Mouse (Mus musculus): Measurements from ENCODE around the gene Tns2. TPM values are rescaled to one million over a fixed set of nuclear protein-coding genes. Genes with fewer than 3 reads are reported as not detected.

Tns2 gene
- polyA plus RNA-seq, 1 experiment from 2014 or later = 30.1 TPM

DNA sequence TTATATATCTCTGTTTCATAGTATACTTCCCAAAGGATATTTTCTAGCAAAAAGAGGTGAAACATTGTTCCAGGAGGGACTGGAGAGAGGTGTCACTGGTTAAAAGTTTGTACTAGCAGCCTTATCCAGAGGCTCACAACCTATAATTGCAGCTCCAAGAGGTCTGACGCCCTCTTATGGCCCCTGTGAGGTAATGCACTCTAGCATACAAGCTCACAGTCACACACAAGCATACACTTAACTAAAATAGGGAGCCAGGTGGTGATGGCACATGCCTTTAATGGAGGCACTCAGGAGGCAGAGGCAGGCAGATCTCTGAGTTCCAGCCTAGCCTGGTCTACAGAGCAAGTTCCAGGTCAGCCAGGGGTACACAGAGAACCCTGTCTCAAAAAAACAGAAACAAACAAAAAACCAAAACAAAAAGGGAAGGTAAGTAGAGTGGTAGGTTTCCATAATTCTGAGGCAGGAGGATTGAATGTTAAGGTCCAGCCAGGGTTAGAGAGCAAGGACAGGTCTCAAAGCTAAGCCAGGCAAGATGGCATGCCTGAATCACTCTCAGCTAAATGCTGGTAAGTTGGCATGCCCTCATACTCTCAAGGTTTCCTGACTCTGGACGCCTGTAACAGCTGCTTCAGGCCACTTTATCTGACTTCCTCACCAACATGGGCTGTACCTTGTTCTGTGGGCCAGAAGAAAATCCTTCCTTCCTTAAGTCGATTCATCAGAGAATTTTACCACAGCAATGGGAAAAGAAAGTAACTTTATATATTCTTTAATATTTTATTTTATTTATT, 63.9 kb downstream of the Tns2 start:
- WGBS = 42% methylated on average over 3 of the region's 3 CpGs
- Histone ChIP-seq H3K27me3 (ENCODE audit: control insufficient read depth, insufficient read depth, low read length) (no peaks in the 10 kb centered on the region), H3K36me3 (ENCODE audit: control insufficient read depth, insufficient read depth, low read length) (no peaks in the 10 kb centered on the region), H3K9ac (ENCODE audit: low read length) (no peak overlapping the region), H3K4me3 (ENCODE audit: control insufficient read depth in 1 of 2, insufficient read depth in 1 of 2, low read depth in 1 of 2, low read length in 2 of 2) (no peak overlapping the region), H3K4me1 (ENCODE audit: control insufficient read depth in 2 of 2, insufficient read depth in 2 of 2, low read length in 2 of 2) (peaks cover 6 to 9% of the 10 kb centered on the region in 2 experiments; a peak in 3 of 4 replicates), H3K4me2 (ENCODE audit: low read length) (no peak overlapping the region), H3K27ac (replicated peaks in 1 of 2; ENCODE audit: control insufficient read depth in 1 of 2, insufficient read depth in 1 of 2, low read depth in 2 of 2, low read length in 2 of 2) (no peak overlapping the region), H3K9me3 (ENCODE audit: control insufficient read depth, low read length) (no peaks in the 10 kb centered on the region)
- ATAC-seq (ENCODE audit: insufficient number of reproducible peaks, insufficient read depth, low FRiP score, low read depth) = no peak

- no peak for ATAC-seq (ENCODE audit: insufficient number of reproducible peaks, insufficient read depth, low FRiP score, low read depth)
- 47% methylated on average over 6 of the region's 6 CpGs for WGBS
Observed at GRCm38 (mm10) chr15:102165468-102166100, 65.4 kb downstream of the Tns2 start.

More at GRCm38 (mm10) chr15:102165468-102166100, 65.4 kb downstream of the Tns2 start:
- H3K4me1 ChIP-seq (ENCODE audit: control insufficient read depth in 2 of 2, insufficient read depth in 2 of 2, low read length in 2 of 2) = peaks cover 6 to 9% of the 10 kb centered on the region in 2 experiments; a peak in 3 of 4 replicates
- H3K4me2 ChIP-seq (ENCODE audit: low read length) = no peak overlapping the region
- no peak overlapping the region for H3K27ac ChIP-seq (replicated peaks in 1 of 2; ENCODE audit: control insufficient read depth in 1 of 2, insufficient read depth in 1 of 2, low read depth in 2 of 2, low read length in 2 of 2)
- no peak overlapping the region for H3K9ac ChIP-seq (ENCODE audit: low read length)
- no peaks in the 10 kb centered on the region for H3K9me3 ChIP-seq (ENCODE audit: control insufficient read depth, low read length)
- no peaks in the 10 kb centered on the region for H3K36me3 ChIP-seq (ENCODE audit: control insufficient read depth, insufficient read depth, low read length)
- no peak overlapping the region for H3K4me3 ChIP-seq (ENCODE audit: control insufficient read depth in 1 of 2, insufficient read depth in 1 of 2, low read depth in 1 of 2, low read length in 2 of 2)
- H3K27me3 ChIP-seq (ENCODE audit: control insufficient read depth, insufficient read depth, low read length) = no peaks in the 10 kb centered on the region

Other genes with a start within 250 kb of the Tns2 start
- 0.31 and 0.55 TPM in 2 replicates for gene Krt1, start 249.6 kb upstream of the Tns2 start, polyA plus RNA-seq (2014; fragmentation: Nextera tagmentation; extraction: Ambion mirVana)
- not detected in 2 replicates for gene Krt77, start 230.7 kb upstream of the Tns2 start, polyA plus RNA-seq (2014; fragmentation: Nextera tagmentation; extraction: Ambion mirVana)
- not detected in 2 replicates for gene Krt76, start 207.5 kb upstream of the Tns2 start, polyA plus RNA-seq (2014; fragmentation: Nextera tagmentation; extraction: Ambion mirVana)
- gene Krt4, start 175.7 kb upstream of the Tns2 start, polyA plus RNA-seq (2014; fragmentation: Nextera tagmentation; extraction: Ambion mirVana) = 0.42 TPM in 1 of 2 replicates, not detected in the other
- gene Krt79, start 160.1 kb upstream of the Tns2 start, polyA plus RNA-seq (2014; fragmentation: Nextera tagmentation; extraction: Ambion mirVana) = 0.51 and 0.63 TPM in 2 replicates
- gene Krt78, start 146.1 kb upstream of the Tns2 start, polyA plus RNA-seq (2014; fragmentation: Nextera tagmentation; extraction: Ambion mirVana) = not detected in 2 replicates
- gene Krt8, start 95.9 kb upstream of the Tns2 start, polyA plus RNA-seq (2014; fragmentation: Nextera tagmentation; extraction: Ambion mirVana) = 8.6 and 11.9 TPM in 2 replicates
- gene Krt18, start 72.2 kb upstream of the Tns2 start, polyA plus RNA-seq (2014; fragmentation: Nextera tagmentation; extraction: Ambion mirVana) = 15.4 and 20.6 TPM in 2 replicates
- 70.8 and 78.0 TPM in 2 replicates for gene Eif4b, start 26.6 kb upstream of the Tns2 start, polyA plus RNA-seq (2014; fragmentation: Nextera tagmentation; extraction: Ambion mirVana)
- 12.0 and 12.4 TPM in 2 replicates for gene Spryd3, start 35.8 kb downstream of the Tns2 start, polyA plus RNA-seq (2014; fragmentation: Nextera tagmentation; extraction: Ambion mirVana)
- 6.5 and 7.7 TPM in 2 replicates for gene Igfbp6, start 43.9 kb downstream of the Tns2 start, polyA plus RNA-seq (2014; fragmentation: Nextera tagmentation; extraction: Ambion mirVana)
- 0.20 and 0.32 TPM in 2 replicates for gene Soat2, start 50.1 kb downstream of the Tns2 start, polyA plus RNA-seq (2014; fragmentation: Nextera tagmentation; extraction: Ambion mirVana)
- 27.1 and 28.4 TPM in 2 replicates for gene Zfp740, start 102.8 kb downstream of the Tns2 start, polyA plus RNA-seq (2014; fragmentation: Nextera tagmentation; extraction: Ambion mirVana)
- gene Csad, start 104.3 kb downstream of the Tns2 start, polyA plus RNA-seq (2014; fragmentation: Nextera tagmentation; extraction: Ambion mirVana) = 35.1 and 36.4 TPM in 2 replicates
- gene Itgb7, start 131.5 kb downstream of the Tns2 start, polyA plus RNA-seq (2014; fragmentation: Nextera tagmentation; extraction: Ambion mirVana) = 0.65 and 1.4 TPM in 2 replicates
- gene Rarg, start 157.1 kb downstream of the Tns2 start, polyA plus RNA-seq (2014; fragmentation: Nextera tagmentation; extraction: Ambion mirVana) = 6.7 and 7.6 TPM in 2 replicates
- 0.15 TPM in 1 of 2 replicates, not detected in the other for gene Gm9918, start 170.2 kb downstream of the Tns2 start, polyA plus RNA-seq (2014; fragmentation: Nextera tagmentation; extraction: Ambion mirVana)
- 39.2 and 41.3 TPM in 2 replicates for gene Mfsd5, start 179.0 kb downstream of the Tns2 start, polyA plus RNA-seq (2014; fragmentation: Nextera tagmentation; extraction: Ambion mirVana)
- 13.5 and 16.2 TPM in 2 replicates for gene Espl1, start 195.9 kb downstream of the Tns2 start, polyA plus RNA-seq (2014; fragmentation: Nextera tagmentation; extraction: Ambion mirVana)
- 397 and 431 TPM in 2 replicates for gene Pfdn5, start 225.7 kb downstream of the Tns2 start, polyA plus RNA-seq (2014; fragmentation: Nextera tagmentation; extraction: Ambion mirVana)
- 59.9 and 72.7 TPM in 2 replicates for gene Myg1, start 231.3 kb downstream of the Tns2 start, polyA plus RNA-seq (2014; fragmentation: Nextera tagmentation; extraction: Ambion mirVana)

Measured in heart, embryonic 14.5 days (tissue).